Comparison of ENCODE assay signal across 9 mouse cellular contexts in the genomic region with DNA sequence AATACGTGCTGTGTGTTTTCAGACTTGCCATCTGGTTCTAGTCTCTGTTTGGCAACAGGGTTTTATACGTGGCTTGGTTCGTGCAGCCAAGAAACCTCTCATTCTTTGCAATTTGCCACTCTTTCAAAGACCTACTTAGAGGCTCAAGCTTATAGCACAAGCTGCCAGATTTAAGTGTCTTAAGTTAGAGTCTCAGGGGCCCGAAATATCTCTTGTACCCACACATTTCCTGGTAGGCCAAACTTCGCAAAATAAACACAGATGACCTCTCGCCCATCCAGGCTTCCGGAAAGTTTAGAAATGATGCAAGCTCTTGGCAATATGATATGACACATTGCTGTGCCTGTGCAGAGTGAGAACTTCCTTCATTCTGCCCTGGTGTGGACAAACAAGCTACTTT. TPM values are rescaled to one million over a fixed set of nuclear protein-coding genes. Genes with fewer than 3 reads are reported as not detected.
A peak's percentile ranks its signal among the peaks of the same experiment; 100 is the strongest.
DNase-seq lines count a peak whose midpoint lies in the region; TF ChIP-seq lines count a peak whose summit lies in the region.
"Had no signal": no experiment of that assay in that cellular context is flagged by ENCODE, and none has a peak within 500 bp of the region (broad histone marks: within the 10 kb centered on the region; RNA-seq: fewer than 3 reads in every experiment).

No protein-coding gene starts in this region.

- no peak for TF ChIP-seq POLR2A in myocyte (IDR thresholded peaks at IDR 0.05; ENCODE audit: insufficient read length, low read depth)

- H3K79me2 ChIP-seq in myocyte (ENCODE audit: control insufficient read depth, insufficient read depth), result no peaks in the 10 kb centered on the region

- H3K36me3 ChIP-seq in myocyte (ENCODE audit: control insufficient read depth, insufficient read depth), result no peaks in the 10 kb centered on the region
- H3K36me3 ChIP-seq: neural tube, embryonic 12.5 days had no signal

- H3K27me3 ChIP-seq in myocyte (ENCODE audit: control insufficient read depth, insufficient read depth, insufficient read length), result no peaks in the 10 kb centered on the region
- H3K27me3 ChIP-seq: neural tube, embryonic 12.5 days had no signal

- peak overlapping the region; percentile 31 for H3K4me2 ChIP-seq in myocyte (ENCODE audit: low read depth)
- H3K4me2 ChIP-seq: neural tube, embryonic 12.5 days had no signal

- no peak overlapping the region for H3ac ChIP-seq in myocyte (ENCODE audit: control insufficient read depth, insufficient read length)

- peak; percentile 41 to 57 for DNase-seq in frontal cortex, adult 2 months (ENCODE audit: extremely low spot score in 1 of 2, low spot score in 1 of 2)
- DNase-seq in frontal cortex, postnatal 14 days (ENCODE audit: low spot score in 2 of 2), result no peak
- DNase-seq in spleen, postnatal 36 days (ENCODE audit: low spot score in 2 of 2), result peak; percentile 15 to 34
- DNase-seq in spleen, adult 12 weeks (ENCODE audit: low spot score), result no peak
- DNase-seq in heart, postnatal 4 days, result peak; percentile 22
- no peak for DNase-seq in cerebellum, adult 11 months
- DNase-seq in cerebellum, adult 11-12 months, result no peak

- no peak overlapping the region for H3K4me3 ChIP-seq in myocyte
- H3K4me3 ChIP-seq: neural tube, embryonic 12.5 days had no signal

TF ChIP-seq in myocyte, 11 proteins besides CTCF, POLR2A, EP300 and RAD21:
- TF ChIP-seq SRF (IDR thresholded peaks at IDR 0.05; ENCODE audit: control insufficient read depth, insufficient read length, low read depth) (no peak), REST (IDR thresholded peaks at IDR 0.05; ENCODE audit: insufficient read depth, insufficient read length) (no peak), CEBPB (IDR thresholded peaks at IDR 0.05; ENCODE audit: insufficient read depth, poor library complexity, severe bottlenecking) (peak; percentile 99), POLR2AphosphoS2 (IDR thresholded peaks at IDR 0.05; ENCODE audit: insufficient read length, low read depth) (no peak), MAX (IDR thresholded peaks at IDR 0.05; ENCODE audit: low read depth) (no peak), TCF3 (IDR thresholded peaks at IDR 0.05; ENCODE audit: insufficient read length, low read depth) (no peak)

RNA-seq across cellular contexts. Expression of gene Fndc3b, which starts 54.8 kb away (rescaled TPM):
- 8.4 and 9.3 TPM in 2 replicates for polyA plus RNA-seq in frontal cortex, adult 2 months (2012; rRNA removed)
- 10 to 100 TPM; 83.4 to 89.7 TPM for total RNA-seq in heart, postnatal 4 days (2021)
- 25.8 TPM for polyA plus RNA-seq in myocyte (2012; fragmentation: generic; extraction: Trizol)

Comparison
In these comparisons a context has a peak if more than half of its experiments do, and no peak if none do; other contexts are left out.
1. DNase-seq: peak in frontal cortex, adult 2 months (2 of 2), spleen, postnatal 36 days (2 of 2) and heart, postnatal 4 days (single experiment); none in frontal cortex, postnatal 14 days (0 of 2), spleen, adult 12 weeks (single experiment), cerebellum, adult 11 months (single experiment) and cerebellum, adult 11-12 months (single experiment).